Mouse (Mus musculus) lung, postnatal 0 days (tissue): Measurements from ENCODE around the gene Serpina3n.
"Not testable (repeated sequence)": the region's sequence is repeated elsewhere in the genome, so short reads cannot be mapped to it uniquely, and the experiment has no call there.

Experiments
- CTCF ChIP-seq: IDR thresholded peaks from 2 replicates; pipeline ENCODE4 v1.5.1; 2016; ENCODE audit warnings: antibody characterized with exemption, mild to moderate bottlenecking
- EP300 ChIP-seq: IDR thresholded peaks from 2 replicates; pipeline ENCODE4 v1.6.1; 2016; ENCODE audit warnings: antibody characterized with exemption, mild to moderate bottlenecking, control low read depth

- not testable (repeated sequence) for TF ChIP-seq CTCF, EP300
Observed at GRCm38 (mm10) chr12:104378351-104378750, 28.2 kb upstream of the Serpina3n start.
